Mouse (Mus musculus) T-helper 17 cell (primary cell): ENCODE results near the gene Slc22a20.

Source experiments
- in situ Hi-C, 2 experiments: fragments of 300-600 bp; cut with MboI, MseI; formaldehyde crosslinking; loops; 1 replicate in 1 of 2; 2 replicates in 1 of 2; pipeline ENCODE4 v1.15.1; 2025; ENCODE audit warnings: high pct_unique_total_duplicates in 2 of 2

The Slc22a20 gene

DNA sequence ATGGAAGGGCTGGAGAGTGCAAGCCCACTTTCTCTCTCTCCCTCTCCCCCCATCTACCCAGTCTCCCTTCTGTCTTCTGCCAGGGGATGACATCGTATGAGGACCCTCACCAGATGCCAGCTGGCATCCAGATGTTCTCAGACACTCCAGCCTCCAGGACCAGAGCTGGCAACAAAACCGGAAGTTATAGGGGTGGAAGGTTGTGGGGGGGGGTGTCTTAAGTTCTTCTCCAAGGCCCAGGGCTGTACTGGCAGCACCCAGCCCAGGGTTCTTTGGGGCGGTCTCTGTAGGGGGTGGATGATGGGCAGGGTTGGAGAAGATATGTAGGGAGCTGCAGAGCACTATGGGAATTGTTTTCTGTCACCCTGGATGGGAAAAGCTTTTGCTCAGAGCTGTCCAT is 57.4 kb downstream of the Slc22a20 start:
- in situ Hi-C loops: loop anchor here in 1 of 2 experiments (25.0 kb wide), 1 partner anchor 934 kb away; the partner anchor contains the start of gene Ccdc88b

DNA sequence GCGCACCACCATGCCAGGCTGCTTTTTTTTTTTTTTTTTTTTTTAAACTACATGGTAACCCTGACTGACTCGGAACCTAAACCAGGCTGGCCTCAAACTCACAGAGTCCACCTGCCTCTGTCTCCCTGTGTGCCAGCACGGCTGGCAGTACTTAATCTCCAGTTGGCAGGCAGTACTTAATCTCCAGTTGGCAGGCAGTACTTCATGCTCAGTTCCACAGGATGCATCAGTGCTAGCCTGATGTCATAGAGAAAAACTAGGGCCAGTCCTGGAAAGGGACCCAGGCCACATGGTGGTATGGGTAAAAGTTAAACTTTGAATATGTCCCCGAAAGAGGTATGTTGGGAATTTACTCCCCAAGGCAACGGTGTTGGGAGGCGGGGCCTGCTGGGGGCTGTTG is 57.8 kb downstream of the Slc22a20 start:
- in situ Hi-C loops: loop anchor here in 1 of 2 experiments (25.0 kb wide), 1 partner anchor 934 kb away; the partner anchor contains the start of gene Ccdc88b

DNA sequence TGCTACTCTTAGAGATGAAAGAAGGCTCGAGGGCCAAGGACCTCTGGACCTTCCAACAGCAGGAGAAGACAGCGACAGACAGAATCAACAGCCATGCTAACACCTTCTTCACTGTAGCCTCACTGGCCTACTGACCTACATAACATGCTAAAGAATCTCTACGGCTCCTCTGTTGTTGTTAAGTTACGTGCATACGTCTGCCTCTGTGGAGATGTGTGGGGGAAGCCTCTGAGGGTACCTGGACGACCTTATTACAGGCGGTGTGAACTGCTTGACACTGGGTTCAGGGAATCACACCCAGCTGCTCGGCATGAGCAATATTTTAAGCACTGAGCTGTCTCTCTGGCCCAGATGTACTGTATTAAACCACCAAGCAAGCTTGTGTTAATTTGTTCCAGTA is 58.4 kb downstream of the Slc22a20 start:
- in situ Hi-C loops: loop anchor here in 1 of 2 experiments (25.0 kb wide), 1 partner anchor 935 kb away; the partner anchor contains the start of gene Ccdc88b

DNA sequence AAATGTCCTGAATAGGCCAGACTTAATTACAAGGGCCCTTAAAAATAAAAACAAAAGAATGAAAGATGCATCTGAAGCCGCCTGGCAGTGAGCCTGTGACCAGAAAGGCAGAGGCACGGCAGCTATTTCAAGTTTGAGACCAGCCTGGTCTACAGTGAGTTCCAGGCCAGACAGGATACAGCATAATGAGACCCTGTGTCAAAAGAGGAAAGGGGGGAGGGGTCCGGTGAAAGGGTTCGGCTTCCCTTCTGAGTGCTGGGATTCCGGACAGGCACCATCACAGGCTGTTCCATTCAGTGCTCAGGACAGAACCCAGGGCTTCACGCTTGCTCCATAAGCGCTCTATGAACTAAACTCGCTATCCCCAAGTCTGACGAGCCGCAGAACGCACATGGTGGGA is 58.9 kb downstream of the Slc22a20 start:
- in situ Hi-C loops: loop anchor here in 1 of 2 experiments (25.0 kb wide), 1 partner anchor 935 kb away; the partner anchor contains the start of gene Ccdc88b

DNA sequence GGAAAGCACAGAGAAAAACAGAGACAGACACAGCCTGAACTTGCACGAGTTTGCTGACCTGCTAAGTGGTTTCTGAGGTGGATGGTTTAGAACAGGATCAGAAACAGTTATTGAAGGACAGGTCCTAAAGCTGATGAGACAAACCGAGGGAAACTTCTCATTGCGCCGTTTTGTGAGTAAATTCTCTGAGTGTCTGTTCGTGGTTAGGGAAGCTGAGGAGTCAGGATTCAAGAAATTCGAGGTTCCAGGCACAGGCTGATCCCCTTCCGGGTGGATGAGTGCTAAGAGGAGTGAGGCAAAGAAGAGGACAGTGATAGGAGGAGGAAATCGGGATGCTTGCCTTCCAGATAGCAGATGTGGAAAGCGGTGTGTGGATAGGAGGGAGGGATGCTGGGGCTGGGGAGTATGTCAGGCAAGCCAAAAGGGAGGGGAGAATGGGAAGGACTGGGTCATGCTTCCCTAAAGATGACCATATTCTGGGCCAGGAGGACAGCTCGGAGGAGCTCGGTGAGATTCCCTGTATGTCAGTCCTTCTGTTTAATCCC is 60.6 kb downstream of the Slc22a20 start:
- in situ Hi-C loops: loop anchor here in 1 of 2 experiments (25.0 kb wide), 1 partner anchor 937 kb away; the partner anchor contains the start of gene Ccdc88b

DNA sequence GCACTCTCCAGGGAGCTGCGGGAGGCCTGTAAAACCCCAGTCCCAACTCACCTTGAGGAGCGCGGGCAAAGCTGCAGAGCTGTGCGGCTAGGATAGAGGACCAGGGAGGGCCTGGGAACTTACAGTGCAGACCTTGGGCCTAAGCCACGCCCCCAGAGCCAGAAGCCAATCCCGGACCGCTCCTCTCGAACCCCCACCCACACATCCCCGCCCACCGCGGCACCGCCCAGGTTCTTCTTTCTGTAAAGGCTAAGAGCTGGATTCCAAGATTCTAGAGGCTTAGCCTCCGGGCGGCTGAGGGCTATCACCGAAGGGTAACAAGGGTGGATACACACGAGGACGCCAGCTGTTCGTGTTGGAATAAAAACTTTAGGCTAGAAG is 61.2 kb downstream of the Slc22a20 start, which contains the start of gene Cdc42ep2:
Gene Cdc42ep2 (minus strand): TSS at position 104 of the 381 bp plus-strand sequence.
- in situ Hi-C loops: loop anchor here (5.0 to 25.0 kb wide), 3 partner anchors 33 to 938 kb away; partner anchors contain the start of genes Capn1 (in 1 of the 2) and Ccdc88b (in 1 of the 2)

DNA sequence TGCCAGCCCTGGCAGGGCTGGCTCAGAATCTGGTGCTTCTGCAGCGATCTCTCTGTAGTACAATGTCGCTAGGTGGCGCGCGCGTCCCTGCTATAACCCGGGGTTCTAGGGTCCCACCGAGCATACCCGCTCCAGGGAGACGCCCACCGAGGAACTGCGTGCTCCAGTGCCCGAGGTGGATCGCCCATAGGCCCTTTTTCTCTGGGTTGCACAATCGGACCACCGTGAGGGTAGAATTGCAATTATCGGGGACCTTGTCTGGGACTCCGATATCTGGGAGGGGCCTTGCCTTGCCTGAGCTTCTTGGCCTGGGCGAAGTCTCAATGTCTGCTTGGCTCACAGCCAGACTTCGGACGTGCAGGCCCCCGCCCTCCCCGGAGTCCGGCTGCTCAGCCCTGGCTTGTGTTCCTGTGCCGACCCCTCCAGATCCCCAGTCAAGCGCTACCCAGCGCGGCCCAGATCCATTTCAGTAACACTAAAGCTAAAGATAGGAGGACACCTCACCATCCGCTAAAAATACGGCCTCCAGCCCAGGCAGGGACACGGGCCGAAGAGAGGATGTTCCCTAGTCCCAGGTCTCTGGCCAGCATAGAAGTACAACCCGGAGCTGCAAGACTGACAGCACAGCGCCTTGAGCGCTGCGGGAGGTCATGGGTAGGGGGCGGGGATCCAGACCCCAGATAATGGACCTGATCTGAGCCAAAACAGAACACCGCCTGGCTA is 61.8 kb downstream of the Slc22a20 start:
- in situ Hi-C loops: loop anchor here (5.0 kb wide), 2 partner anchors 33 to 93 kb away; partner anchors contain the start of gene Capn1 (in 1 of the 2)

DNA sequence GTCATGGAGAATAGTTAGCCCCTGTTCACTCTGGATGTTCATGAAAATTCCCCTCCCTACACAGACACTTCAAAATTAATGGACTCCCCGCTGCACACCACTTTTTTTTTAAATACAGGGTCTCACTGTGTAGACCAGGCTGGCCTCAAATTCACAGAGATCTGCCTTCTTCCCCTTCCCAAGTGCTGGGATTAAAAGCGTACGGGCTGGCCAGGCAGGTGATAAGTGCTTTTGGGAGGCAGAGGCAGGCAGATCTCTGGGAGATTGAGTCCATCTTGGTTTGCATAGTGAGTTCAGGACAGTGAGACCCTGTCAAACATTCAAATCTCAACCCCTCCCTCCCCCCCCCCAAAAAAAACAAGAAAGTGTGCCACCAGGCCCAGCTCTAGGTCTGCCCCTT is 63.0 kb downstream of the Slc22a20 start:
- in situ Hi-C loops: loop anchor here (5.0 kb wide), 2 partner anchors 34 to 94 kb away; partner anchors contain the start of gene Capn1 (in 1 of the 2)

DNA sequence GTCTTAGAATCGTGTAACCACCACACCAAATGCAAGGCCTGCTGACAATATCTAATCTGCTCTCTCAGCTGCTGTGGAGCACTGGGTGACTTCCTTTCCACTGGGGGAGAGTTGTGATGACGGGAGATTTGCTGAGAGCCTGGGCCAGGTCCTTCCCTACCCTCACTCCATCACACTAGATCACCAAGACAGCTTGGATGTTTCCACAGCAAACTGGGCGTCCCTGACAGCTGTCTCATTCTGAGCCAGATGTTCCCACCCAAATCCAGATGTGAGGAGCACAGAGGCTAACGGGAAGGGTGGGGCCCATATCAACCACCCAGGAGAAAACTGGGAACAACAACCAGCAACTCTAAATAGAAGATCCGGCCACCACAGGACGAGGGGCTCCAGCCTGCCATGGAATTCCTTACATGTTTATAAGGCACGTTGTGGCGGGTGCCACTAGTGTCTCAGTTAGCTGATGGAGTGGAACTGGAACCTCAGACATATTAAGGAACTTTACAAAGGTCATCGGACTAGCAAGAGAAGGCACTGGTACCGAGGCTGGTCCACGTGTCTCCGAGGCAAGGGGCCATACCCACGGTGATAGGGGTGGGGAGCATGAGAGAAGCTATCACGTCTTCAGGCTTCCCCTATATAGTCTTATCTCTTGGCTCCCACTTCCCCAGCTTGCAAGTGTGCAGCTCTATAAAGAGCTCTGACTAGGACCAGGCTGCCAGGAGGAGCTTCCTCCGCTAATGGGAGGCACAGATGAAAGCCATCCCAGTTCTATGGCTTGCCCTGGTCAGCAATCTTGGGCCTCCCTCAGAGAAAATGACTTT is 63.6 kb downstream of the Slc22a20 start:
- in situ Hi-C loops: loop anchor here (5.0 kb wide), 2 partner anchors 35 to 95 kb away; partner anchors contain the start of gene Capn1 (in 1 of the 2)

DNA sequence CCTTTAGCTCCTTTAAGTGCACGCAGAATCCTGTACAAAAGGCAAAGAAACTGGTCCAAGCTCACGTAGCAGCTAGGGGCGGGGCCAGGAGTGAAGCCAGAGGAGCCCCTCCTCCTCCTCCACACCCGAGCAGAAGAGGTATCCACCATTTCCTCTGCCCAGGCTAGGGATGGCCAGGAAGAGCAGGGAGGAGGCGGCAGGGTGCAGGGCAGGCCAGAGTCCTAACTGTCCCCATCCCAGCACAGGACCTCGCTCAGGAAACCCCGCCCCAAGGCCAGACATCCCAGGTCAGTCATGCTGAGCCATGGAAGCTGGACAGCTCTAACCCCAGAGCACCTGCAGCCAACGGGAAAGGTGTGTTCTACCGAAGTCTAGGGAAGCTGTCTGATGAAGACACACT is 64.2 kb downstream of the Slc22a20 start:
- in situ Hi-C loops: loop anchor here (5.0 kb wide), 2 partner anchors 36 to 96 kb away; partner anchors contain the start of gene Capn1 (in 1 of the 2)
